Mouse (Mus musculus) lung, postnatal 4 days (tissue): ENCODE measurements at regions not wholly inside any gene's neighbourhood (a gene's known extent, or its start where the extent isn't known, plus 50 kb on each side); places are given as distances from the start of the nearest gene placed in this dataset.
"Not testable (repeated sequence)": the region's sequence is repeated elsewhere in the genome, so short reads cannot be mapped to it uniquely, and the experiment has no call there.

ENCODE experiments used
- DNase-seq, 2 experiments: peaks; one replicate each; pipeline ENCODE4 v3.0.0; 2021

DNA sequence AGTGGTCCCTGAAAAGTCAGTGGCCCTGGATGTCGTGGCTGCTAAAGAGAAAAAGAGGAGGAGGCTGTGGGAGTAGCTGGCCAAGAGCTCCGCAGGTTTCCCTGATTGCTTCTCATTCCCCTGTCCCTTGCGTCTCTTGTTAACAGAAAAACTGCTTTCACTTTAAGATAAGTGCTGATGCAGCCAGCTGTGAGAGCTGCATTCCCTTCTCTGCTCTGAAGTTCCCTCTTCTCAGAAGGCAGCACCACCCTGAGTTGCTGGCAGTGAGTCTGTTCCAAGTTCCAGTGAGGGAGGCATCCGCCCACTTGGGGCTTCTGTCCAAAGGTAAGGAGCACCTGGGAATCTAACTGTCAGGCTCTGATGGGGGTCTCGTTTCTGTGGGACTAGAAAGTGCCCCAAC is 63.5 kb downstream of the Olfr693 start:
- DNase-seq, result not testable (repeated sequence)

DNA sequence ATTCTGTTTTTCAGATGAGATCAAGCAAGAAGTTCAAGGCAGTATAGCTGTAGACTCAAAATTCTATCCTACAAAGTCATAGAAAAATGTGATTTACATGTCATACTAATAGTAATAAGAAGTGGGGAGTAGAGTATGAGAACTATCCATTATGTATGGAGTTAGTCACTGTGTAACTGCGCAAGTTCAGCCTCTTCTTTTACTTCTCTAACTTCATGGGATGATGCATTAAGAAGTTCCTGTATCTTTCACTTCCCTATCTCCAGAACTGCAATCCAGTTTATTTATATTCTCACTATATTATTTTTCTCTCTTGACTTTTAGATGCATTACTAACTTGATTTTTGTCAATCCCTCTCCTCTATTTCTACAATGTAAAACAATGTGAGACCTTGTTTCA is 67.7 kb downstream of the Olfr693 start:
- DNase-seq, result no peak

DNA sequence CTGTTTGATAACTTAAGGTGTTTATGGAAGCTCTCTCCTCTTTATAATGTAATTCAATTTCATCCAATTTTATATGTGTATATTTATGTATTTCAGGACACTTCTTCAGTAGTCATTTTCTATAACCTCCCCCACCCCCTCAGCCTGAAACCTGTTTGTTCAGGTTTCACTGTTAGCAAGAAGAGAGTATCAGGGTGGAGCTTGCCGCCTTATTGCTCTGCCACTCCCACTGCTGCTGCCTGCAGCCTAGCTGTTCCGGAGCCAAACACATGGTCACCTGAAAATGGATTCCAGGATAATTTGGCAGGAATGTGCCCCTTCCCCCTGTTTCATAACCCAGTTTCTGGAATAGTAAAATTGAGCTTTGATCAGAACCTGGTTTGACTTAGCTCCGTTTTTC is 100.0 kb downstream of the Olfr693 start:
- no peak for DNase-seq

DNA sequence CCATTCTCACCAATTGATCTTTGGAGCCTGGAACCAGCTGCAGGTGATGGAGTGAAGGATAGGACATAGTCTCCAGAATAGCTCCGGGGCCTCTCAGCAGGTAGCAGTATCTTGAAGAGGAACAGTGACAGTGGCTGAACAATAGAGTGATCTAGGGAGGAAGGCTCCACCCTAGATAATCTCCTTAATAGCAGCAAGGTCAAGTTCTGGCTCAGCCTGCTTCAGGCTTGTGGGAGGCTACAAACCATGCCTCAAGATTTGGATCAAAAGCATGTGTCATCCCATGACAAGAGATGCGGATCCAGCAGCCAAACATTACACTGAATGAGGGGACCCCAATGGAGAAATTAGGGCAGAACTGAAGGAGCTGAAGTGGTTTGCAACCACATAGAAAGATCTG is 112.1 kb downstream of the Olfr693 start:
- DNase-seq, result not testable (repeated sequence)

GRCm38 (mm10) chr7:106550881-106551575 is 129.4 kb downstream of the Olfr693 start:
- DNase-seq, result no peak

GRCm38 (mm10) chr7:106529433-106530102 is 150.8 kb downstream of the Olfr693 start:
- DNase-seq, result not testable (repeated sequence)

- peak in 1 of 2 experiments; percentile 33 for DNase-seq
Measured at GRCm38 (mm10) chr7:106529023-106529422, 151.4 kb downstream of the Olfr693 start.

DNA sequence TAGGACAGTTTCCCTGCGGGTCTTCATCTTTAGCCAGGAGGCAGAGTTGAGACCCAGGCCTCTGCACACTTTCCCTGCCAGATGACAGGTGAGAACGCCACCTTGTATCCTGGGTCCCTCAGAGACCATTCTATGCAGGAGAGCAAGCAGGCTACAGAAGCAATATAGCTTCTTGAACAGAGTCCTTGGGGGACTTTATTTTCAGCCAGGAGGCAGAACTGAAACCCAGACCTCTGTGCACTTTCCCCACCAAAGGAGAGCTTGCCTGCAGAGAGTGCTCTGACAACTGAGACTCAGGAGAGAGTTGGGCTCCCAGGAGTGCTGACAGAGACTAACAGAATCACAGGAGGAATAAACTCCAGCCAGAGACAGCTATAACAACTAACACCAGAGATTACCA is 185.5 kb downstream of the Olfr693 start:
- DNase-seq, result no peak
